Mouse (Mus musculus) liver, embryonic 14.5 days (tissue): ENCODE data around the gene Fbxw11.

Experiments
- CTCF ChIP-seq: IDR thresholded peaks from 2 replicates; pipeline ENCODE4 v1.5.1; 2016; ENCODE audit warnings: antibody characterized with exemption, low read depth, control low read depth
- EP300 ChIP-seq: IDR thresholded peaks from 2 replicates; pipeline ENCODE4 v1.6.1; 2016; ENCODE audit warnings: antibody characterized with exemption, low read depth

DNA sequence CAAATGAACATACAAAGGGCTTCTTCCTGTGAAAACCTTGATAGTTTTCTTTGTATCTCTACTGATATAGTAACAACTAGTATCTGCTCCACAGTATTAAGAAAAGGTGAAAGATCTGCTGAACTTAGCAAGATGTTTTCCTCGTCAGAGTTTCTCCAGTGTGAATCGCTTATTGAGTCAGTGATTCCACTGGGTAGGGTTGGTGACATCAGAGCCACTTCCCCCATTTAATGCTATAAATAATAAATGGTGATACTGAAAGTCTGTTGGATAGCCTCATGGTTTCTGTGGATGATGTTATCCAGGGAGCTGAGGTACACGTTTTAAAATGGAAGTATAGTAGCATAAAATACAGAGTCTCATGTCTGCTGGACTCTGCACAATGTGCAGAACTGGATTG lies 1.5 kb downstream of the Fbxw11 start:
- no peak for TF ChIP-seq CTCF
- no peak for TF ChIP-seq EP300
